Mouse (Mus musculus): ENCODE results near the gene Gtf3c5. TPM values are rescaled to one million over a fixed set of nuclear protein-coding genes. Genes with fewer than 3 reads are reported as not detected.

Gene Gtf3c5
- total and polyA plus RNA-seq, 2 experiments, result 2.9 to 7.8 TPM

GRCm38 (mm10) chr2:28517206-28517909 is 66.2 kb downstream of the Gtf3c5 start:
- no peak overlapping the region for H3K27ac ChIP-seq (replicated peaks; ENCODE audit: insufficient read depth, low read depth, low read length)
- WGBS, result 22% methylated on average over 5 of the region's 5 CpGs
- peaks cover 4% of the 10 kb centered on the region for H3K4me1 ChIP-seq (ENCODE audit: control insufficient read depth, insufficient read depth, low read length)
- H3K4me3 ChIP-seq (ENCODE audit: insufficient read depth, low read depth, low read length), result no peak overlapping the region
- no peaks in the 10 kb centered on the region for H3K27me3 ChIP-seq (ENCODE audit: control insufficient read depth, insufficient read depth, low read length)
- peak; percentile 84 for DNase-seq (ENCODE audit: extremely low read depth, low read depth, low spot score)
- no peaks in the 10 kb centered on the region for H3K36me3 ChIP-seq (ENCODE audit: control insufficient read depth, insufficient read depth, low read length)
- no peak for TF ChIP-seq POLR2A (IDR thresholded peaks at IDR 0.05; ENCODE audit: extremely low read depth, insufficient read depth, low read length)
- TF ChIP-seq CTCF (IDR thresholded peaks at IDR 0.05; ENCODE audit: low read depth, low read length), result peak; percentile 96
- H3K79me2 ChIP-seq (ENCODE audit: control insufficient read depth, insufficient read depth, low read length), result no peaks in the 10 kb centered on the region
- H3K9ac ChIP-seq (ENCODE audit: low read depth, low read length), result no peak overlapping the region

Other genes with a start within 250 kb of the Gtf3c5 start
- 0.07 and 0.09 TPM in 2 replicates for gene Ppp1r26, start 137.0 kb downstream of the Gtf3c5 start, total RNA-seq (2014; rRNA removed)
- 0.07 and 0.10 TPM in 2 replicates for gene Ppp1r26, start 137.0 kb downstream of the Gtf3c5 start, polyA plus RNA-seq (2012; rRNA removed)
- 0.28 TPM in 1 of 2 replicates, not detected in the other for gene 1700007K13Rik, start 117.4 kb downstream of the Gtf3c5 start, total RNA-seq (2014; rRNA removed)
- gene 1700007K13Rik, start 117.4 kb downstream of the Gtf3c5 start, polyA plus RNA-seq (2012; rRNA removed), result not detected in 2 replicates
- gene Mrps2, start 115.7 kb downstream of the Gtf3c5 start, total RNA-seq (2014; rRNA removed), result 10.9 and 14.3 TPM in 2 replicates
- gene Mrps2, start 115.7 kb downstream of the Gtf3c5 start, polyA plus RNA-seq (2012; rRNA removed), result 51.5 and 52.3 TPM in 2 replicates
- gene Gbgt1, start 86.9 kb downstream of the Gtf3c5 start, total RNA-seq (2014; rRNA removed), result 0.65 and 1.7 TPM in 2 replicates
- 0.66 and 0.86 TPM in 2 replicates for gene Gbgt1, start 86.9 kb downstream of the Gtf3c5 start, polyA plus RNA-seq (2012; rRNA removed)
- not detected in 2 replicates for gene Gm10134, start 77.7 kb downstream of the Gtf3c5 start, total RNA-seq (2014; rRNA removed)
- gene Gm10134, start 77.7 kb downstream of the Gtf3c5 start, polyA plus RNA-seq (2012; rRNA removed), result not detected in 2 replicates
- gene Ralgds, start 70.6 kb downstream of the Gtf3c5 start, total RNA-seq (2014; rRNA removed), result 1.1 and 1.7 TPM in 2 replicates
- 1.5 and 3.0 TPM in 2 replicates for gene Ralgds, start 70.6 kb downstream of the Gtf3c5 start, polyA plus RNA-seq (2012; rRNA removed)
- gene Cel, start 20.3 kb downstream of the Gtf3c5 start, total RNA-seq (2014; rRNA removed), result 19.2 and 70.5 TPM in 2 replicates
- 0.11 and 0.37 TPM in 2 replicates for gene Cel, start 20.3 kb downstream of the Gtf3c5 start, polyA plus RNA-seq (2012; rRNA removed)
- gene Gfi1b, start 38.2 kb upstream of the Gtf3c5 start, total RNA-seq (2014; rRNA removed), result not detected in 2 replicates
- gene Gfi1b, start 38.2 kb upstream of the Gtf3c5 start, polyA plus RNA-seq (2012; rRNA removed), result not detected in 2 replicates
- gene Tsc1, start 57.5 kb upstream of the Gtf3c5 start, total RNA-seq (2014; rRNA removed), result 14.4 and 19.8 TPM in 2 replicates
- gene Tsc1, start 57.5 kb upstream of the Gtf3c5 start, polyA plus RNA-seq (2012; rRNA removed), result 8.6 and 10.0 TPM in 2 replicates
- gene Spaca9, start 116.0 kb upstream of the Gtf3c5 start, total RNA-seq (2014; rRNA removed), result 0.60 TPM in 1 of 2 replicates, not detected in the other
- 0.16 and 0.26 TPM in 2 replicates for gene Spaca9, start 116.0 kb upstream of the Gtf3c5 start, polyA plus RNA-seq (2012; rRNA removed)
- not detected in 2 replicates for gene Ak8, start 116.4 kb upstream of the Gtf3c5 start, total RNA-seq (2014; rRNA removed)
- gene Ak8, start 116.4 kb upstream of the Gtf3c5 start, polyA plus RNA-seq (2012; rRNA removed), result 0.09 TPM in 1 of 2 replicates, not detected in the other